Mouse (Mus musculus): ENCODE measurements around the gene Cd244a. TPM values are rescaled to one million over a fixed set of nuclear protein-coding genes. Genes with fewer than 3 reads are reported as not detected.

The Cd244a gene
- polyA plus RNA-seq, 1 experiment: 0.04 TPM

DNA sequence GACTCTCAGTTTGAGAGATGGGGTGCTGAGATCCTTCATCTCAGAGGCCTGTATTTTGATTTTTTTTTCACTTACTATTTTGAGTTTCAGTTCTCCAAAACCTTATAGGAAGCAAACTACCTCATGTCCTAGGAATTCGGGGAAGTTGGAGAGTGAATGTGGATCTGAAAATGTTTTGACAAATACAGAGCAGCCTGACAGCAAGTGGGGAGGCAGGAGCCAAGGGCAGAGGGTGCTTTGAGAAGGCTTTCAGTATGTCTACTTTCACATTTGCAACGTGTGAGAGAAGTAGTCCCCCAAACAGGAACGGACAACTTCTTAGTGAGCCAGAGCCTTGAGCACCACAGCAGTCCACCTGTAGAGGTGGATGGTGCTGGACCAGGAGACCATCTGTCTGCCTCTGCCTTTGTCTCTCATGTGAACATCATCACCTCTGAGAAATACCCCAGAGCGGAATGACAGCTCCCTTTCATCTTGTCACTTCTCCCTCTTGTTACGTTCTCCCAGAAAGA is 87.5 kb downstream of the Cd244a start:
- DNase-seq (ENCODE audit: extremely low spot score in 1 of 2, low spot score in 1 of 2): no peak

DNA sequence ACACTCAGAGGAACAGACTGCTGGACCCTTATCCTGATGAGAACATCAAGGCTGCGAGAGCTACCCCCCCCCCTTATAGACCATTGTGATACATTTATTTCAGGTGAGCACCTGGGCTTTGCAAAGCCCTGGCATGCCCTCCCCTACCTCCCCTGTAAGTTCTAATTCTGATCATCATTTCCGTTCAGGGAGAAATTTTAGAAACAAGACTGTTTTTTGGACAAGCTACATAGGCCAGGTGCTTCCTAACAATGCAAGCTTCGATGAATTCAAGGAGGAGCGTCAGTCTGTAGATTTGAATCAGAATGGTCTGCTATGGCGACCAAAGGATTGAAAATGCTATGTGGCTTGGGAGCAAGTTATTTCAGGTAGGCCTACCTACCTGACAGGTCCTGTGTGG is 88.7 kb downstream of the Cd244a start:
- DNase-seq (ENCODE audit: extremely low spot score in 1 of 2, low spot score in 1 of 2): no peak

DNA sequence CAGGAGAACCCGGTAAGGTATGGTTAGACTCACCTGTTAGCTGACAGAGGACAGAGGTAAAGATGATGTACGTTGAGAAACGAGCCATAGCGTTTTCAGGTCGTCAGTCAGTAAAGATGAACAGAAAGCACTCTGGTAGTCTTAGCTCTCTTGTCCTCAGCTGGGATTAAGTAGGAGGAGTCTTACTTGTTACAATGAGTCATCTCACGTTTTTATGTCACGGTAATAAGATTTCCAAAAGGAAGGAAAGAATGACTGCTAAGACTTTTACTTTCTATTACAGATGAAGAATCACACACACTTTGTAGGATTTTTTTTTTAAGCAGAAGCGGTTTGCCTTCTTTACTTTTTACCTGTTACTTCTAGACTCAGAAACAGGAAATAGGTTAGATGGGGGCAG is 89.8 kb downstream of the Cd244a start:
- no peak for DNase-seq (ENCODE audit: extremely low spot score in 1 of 2, low spot score in 1 of 2)

DNA sequence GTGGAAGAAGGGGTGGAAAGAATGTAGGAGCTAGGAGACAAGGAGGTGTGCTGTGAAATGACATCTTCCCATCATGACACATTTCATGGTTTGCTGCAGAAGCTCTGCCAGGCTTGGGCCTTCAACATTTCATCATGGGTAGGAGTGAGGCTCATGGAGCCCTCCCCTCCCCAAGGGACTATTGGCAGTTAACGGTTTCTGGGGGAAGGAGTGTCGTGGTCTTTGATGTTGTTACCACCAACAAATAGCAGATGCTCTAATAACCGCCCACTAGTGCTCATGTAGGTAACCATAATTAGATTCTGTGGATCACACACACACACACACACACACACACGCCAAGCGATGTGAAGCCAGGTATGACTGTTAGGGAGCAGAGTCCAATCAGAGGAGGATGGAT is 93.7 kb downstream of the Cd244a start, which contains the start of gene Slamf7:
Gene Slamf7, minus strand, starts transcription at position 302 of the 400 bp plus-strand sequence.
- no peak for DNase-seq (ENCODE audit: extremely low spot score in 1 of 2, low spot score in 1 of 2)

DNA sequence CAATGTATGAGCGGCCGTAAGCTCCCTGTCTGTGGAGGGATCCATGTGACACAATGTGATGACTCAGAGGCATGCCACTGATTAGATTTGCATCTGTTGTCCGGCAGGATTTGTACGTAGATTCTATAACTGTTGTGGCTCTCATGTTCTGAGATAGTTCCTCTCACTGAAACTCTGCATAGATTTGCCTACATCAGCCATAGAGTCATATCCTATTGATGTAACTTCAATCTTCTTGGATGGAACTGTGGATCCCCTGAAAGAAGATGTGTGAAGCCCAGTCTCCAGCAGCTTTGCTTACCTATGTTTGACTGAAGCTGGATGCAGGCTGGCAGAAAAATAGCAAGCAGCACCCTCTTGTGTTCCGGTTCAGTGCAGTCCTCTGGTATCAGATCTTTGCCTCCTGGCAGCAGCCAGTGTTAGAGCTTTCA is 99.6 kb downstream of the Cd244a start:
- peak in 1 of 2 experiments; percentile 63 for DNase-seq (ENCODE audit: extremely low spot score in 1 of 2, low spot score in 1 of 2)

Other genes with a start within 250 kb of the Cd244a start
- gene Dedd, start 230.0 kb upstream of the Cd244a start, polyA plus RNA-seq (2012; rRNA removed): 54.6 and 58.1 TPM in 2 replicates
- 68.2 and 71.3 TPM in 2 replicates for gene Nit1, start 213.5 kb upstream of the Cd244a start, polyA plus RNA-seq (2012; rRNA removed)
- gene Pfdn2, start 213.5 kb upstream of the Cd244a start, polyA plus RNA-seq (2012; rRNA removed): 137 and 151 TPM in 2 replicates
- gene Klhdc9, start 198.4 kb upstream of the Cd244a start, polyA plus RNA-seq (2012; rRNA removed): 7.9 and 9.0 TPM in 2 replicates
- 2.6 and 3.1 TPM in 2 replicates for gene Nectin4, start 189.1 kb upstream of the Cd244a start, polyA plus RNA-seq (2012; rRNA removed)
- gene Arhgap30, start 170.2 kb upstream of the Cd244a start, polyA plus RNA-seq (2012; rRNA removed): 1.4 and 1.8 TPM in 2 replicates
- gene Usf1, start 147.9 kb upstream of the Cd244a start, polyA plus RNA-seq (2012; rRNA removed): 105 and 119 TPM in 2 replicates
- gene Tstd1, start 140.3 kb upstream of the Cd244a start, polyA plus RNA-seq (2012; rRNA removed): 4.1 and 5.0 TPM in 2 replicates
- gene F11r, start 121.7 kb upstream of the Cd244a start, polyA plus RNA-seq (2012; rRNA removed): 8.6 and 9.5 TPM in 2 replicates
- 6.4 and 7.3 TPM in 2 replicates for gene Alyref2, start 55.7 kb upstream of the Cd244a start, polyA plus RNA-seq (2012; rRNA removed)
- gene Itln1, start 23.9 kb upstream of the Cd244a start, polyA plus RNA-seq (2012; rRNA removed): not detected in 2 replicates
- gene Ly9, start 48.2 kb downstream of the Cd244a start, polyA plus RNA-seq (2012; rRNA removed): 0.19 and 0.32 TPM in 2 replicates
- gene Slamf7, start 93.8 kb downstream of the Cd244a start, polyA plus RNA-seq (2012; rRNA removed): 0.06 and 0.17 TPM in 2 replicates
- 1.6 and 1.9 TPM in 2 replicates for gene Cd48, start 122.8 kb downstream of the Cd244a start, polyA plus RNA-seq (2012; rRNA removed)
- gene Slamf1, start 207.9 kb downstream of the Cd244a start, polyA plus RNA-seq (2012; rRNA removed): 0.19 and 0.22 TPM in 2 replicates

Data from frontal cortex, adult 2 months (tissue).